14 mouse cellular contexts compared by ENCODE assay signal in genomic region chr7:115056992-115057645, GRCm38 (mm10).
A peak's percentile ranks its signal among the peaks of the same experiment; 100 is the strongest.
DNase-seq lines count a peak whose midpoint lies in the region; ATAC-seq and TF ChIP-seq lines count a peak whose summit lies in the region.
"Had no signal": no experiment of that assay in that cellular context is flagged by ENCODE, and none has a peak within 500 bp of the region (broad histone marks: within the 10 kb centered on the region; RNA-seq: fewer than 3 reads in every experiment).

No protein-coding gene starts in this region.

- no peak for TF ChIP-seq CTCF in hindbrain, postnatal 0 days (IDR thresholded peaks at IDR 0.05; ENCODE audit: low read depth)

- H3K9ac ChIP-seq in midbrain, embryonic 15.5 days = no peak overlapping the region
- no peak overlapping the region for H3K9ac ChIP-seq in hindbrain, postnatal 0 days (replicated peaks; ENCODE audit: low read length)
- H3K9ac ChIP-seq in intestine, embryonic 16.5 days (ENCODE audit: low read depth, low read length) = no peak overlapping the region
- H3K9ac ChIP-seq: limb, embryonic 13.5 days; lung, embryonic 15.5 days had no signal

- H3K27me3 ChIP-seq in midbrain, embryonic 10.5 days (ENCODE audit: low read depth, poor library complexity, severe bottlenecking) = peaks cover 64% of the 10 kb centered on the region
- H3K27me3 ChIP-seq in midbrain, embryonic 15.5 days (replicated peaks) = peaks cover 11% of the 10 kb centered on the region; the same call in 1 of the 2 replicates
- H3K27me3 ChIP-seq in hindbrain, postnatal 0 days (ENCODE audit: insufficient read depth, low read length) = peaks cover 11% of the 10 kb centered on the region
- H3K27me3 ChIP-seq in splenic B cell, adult 2 months (ENCODE audit: control insufficient read depth, insufficient read depth, low read length, poor library complexity, severe bottlenecking) = no peaks in the 10 kb centered on the region
- 0 out of 2 replicates have a peak, but pooled peaks cover 2% of the 10 kb centered on the region for H3K27me3 ChIP-seq in intestine, embryonic 16.5 days (replicated peaks; ENCODE audit: control insufficient read depth, insufficient read depth, low read length)
- H3K27me3 ChIP-seq: lung, embryonic 15.5 days had no signal

- ATAC-seq in midbrain, embryonic 15.5 days (replicated peaks) = no peak
- ATAC-seq in hindbrain, postnatal 0 days = peak; percentile 84
- ATAC-seq in intestine, embryonic 16.5 days = no peak

- H3K4me2 ChIP-seq in midbrain, embryonic 15.5 days = no peak overlapping the region
- H3K4me2 ChIP-seq in hindbrain, postnatal 0 days (ENCODE audit: low read depth, low read length) = no peak overlapping the region
- no peak overlapping the region for H3K4me2 ChIP-seq in intestine, embryonic 16.5 days (ENCODE audit: low read depth, low read length)
- H3K4me2 ChIP-seq: limb, embryonic 13.5 days; lung, embryonic 15.5 days had no signal

- 33% methylated on average over 3 of the region's 3 CpGs for WGBS in midbrain, embryonic 10.5 days
- 25% methylated on average over 3 of the region's 3 CpGs for WGBS in midbrain, embryonic 15.5 days
- whole genome bisulfite sequencing in hindbrain, postnatal 0 days = 4% methylated on average over 3 of the region's 3 CpGs
- 53% methylated on average over 3 of the region's 3 CpGs for WGBS in intestine, embryonic 16.5 days

- no peaks in the 10 kb centered on the region for H3K9me3 ChIP-seq in midbrain, embryonic 10.5 days (replicated peaks)
- H3K9me3 ChIP-seq in midbrain, embryonic 15.5 days = no peaks in the 10 kb centered on the region
- H3K9me3 ChIP-seq in hindbrain, postnatal 0 days (ENCODE audit: low read length) = no peaks in the 10 kb centered on the region
- H3K9me3 ChIP-seq in intestine, embryonic 16.5 days (ENCODE audit: control insufficient read depth, low read length) = no peaks in the 10 kb centered on the region
- H3K9me3 ChIP-seq: limb, embryonic 13.5 days; lung, embryonic 15.5 days had no signal

- H3K27ac ChIP-seq in midbrain, embryonic 10.5 days (replicated peaks) = no peak overlapping the region
- H3K27ac ChIP-seq in midbrain, embryonic 15.5 days = no peak overlapping the region
- H3K27ac ChIP-seq in hindbrain, postnatal 0 days = no peak overlapping the region
- H3K27ac ChIP-seq in intestine, embryonic 16.5 days (ENCODE audit: low read length) = no peak overlapping the region
- H3K27ac ChIP-seq: limb, embryonic 13.5 days; lung, embryonic 15.5 days had no signal

- DNase-seq in cerebellum, postnatal 10 days = peak; percentile 22 to 43
- DNase-seq in cerebellum, adult 8-10 months = no peak
- DNase-seq in midbrain, embryonic 10.5 days (ENCODE audit: low spot score) = peak; percentile 48
- DNase-seq in hindbrain, postnatal 0 days (ENCODE audit: low spot score) = peak; percentile 67
- DNase-seq in splenic B cell, adult 2 months (ENCODE audit: low read depth, low spot score) = peak; percentile 6
- no peak for DNase-seq in heart, adult 18-20 months
- DNase-seq: cerebellum, adult 9-11 months; gastrocnemius, postnatal 14 days; layer of hippocampus, adult 9-11 months; spleen, adult 18-20 months had no signal

- no peaks in the 10 kb centered on the region for H3K36me3 ChIP-seq in midbrain, embryonic 10.5 days
- H3K36me3 ChIP-seq in midbrain, embryonic 15.5 days (replicated peaks) = no peaks in the 10 kb centered on the region
- no peaks in the 10 kb centered on the region for H3K36me3 ChIP-seq in hindbrain, postnatal 0 days (ENCODE audit: insufficient read depth, low read length)
- no peaks in the 10 kb centered on the region for H3K36me3 ChIP-seq in splenic B cell, adult 2 months (ENCODE audit: control insufficient read depth, insufficient read depth, low read length, poor library complexity, severe bottlenecking)
- H3K36me3 ChIP-seq in intestine, embryonic 16.5 days (ENCODE audit: control insufficient read depth, insufficient read depth, low read length) = no peaks in the 10 kb centered on the region
- H3K36me3 ChIP-seq: limb, embryonic 13.5 days; lung, embryonic 15.5 days had no signal

- H3K4me1 ChIP-seq in midbrain, embryonic 10.5 days = peaks cover 30% of the 10 kb centered on the region
- peaks cover 18% of the 10 kb centered on the region for H3K4me1 ChIP-seq in midbrain, embryonic 15.5 days
- no peaks in the 10 kb centered on the region for H3K4me1 ChIP-seq in hindbrain, postnatal 0 days (ENCODE audit: insufficient read depth, low read length)
- 0 out of 2 replicates have a peak, but pooled peaks cover 3% of the 10 kb centered on the region for H3K4me1 ChIP-seq in intestine, embryonic 16.5 days (ENCODE audit: control insufficient read depth, insufficient read depth, low read length)

- H3K4me3 ChIP-seq in midbrain, embryonic 10.5 days = 0 out of 2 replicates have a peak overlapping the region, but pooled peaks have one; percentile 20
- no peak overlapping the region for H3K4me3 ChIP-seq in midbrain, embryonic 15.5 days
- H3K4me3 ChIP-seq in hindbrain, postnatal 0 days (ENCODE audit: low read length) = no peak overlapping the region
- H3K4me3 ChIP-seq in intestine, embryonic 16.5 days (ENCODE audit: low read length) = no peak overlapping the region
- H3K4me3 ChIP-seq: limb, embryonic 13.5 days; lung, embryonic 15.5 days had no signal

Comparison
In these comparisons a context has a peak if more than half of its experiments do, and no peak if none do; other contexts are left out.
1. DNase-seq: peak in cerebellum, postnatal 10 days (2 of 2), midbrain, embryonic 10.5 days (single experiment), hindbrain, postnatal 0 days (single experiment) and splenic B cell, adult 2 months (single experiment); none in cerebellum, adult 8-10 months (single experiment) and heart, adult 18-20 months (0 of 2).